Mouse (Mus musculus) lung, postnatal 36 days (tissue): ENCODE measurements around the gene Rsph6a.

Experiments
- DNase-seq: peaks from one replicate; pipeline ENCODE4 v3.0.0; 2022; ENCODE audit warnings: mixed read lengths

Gene Rsph6a

DNA sequence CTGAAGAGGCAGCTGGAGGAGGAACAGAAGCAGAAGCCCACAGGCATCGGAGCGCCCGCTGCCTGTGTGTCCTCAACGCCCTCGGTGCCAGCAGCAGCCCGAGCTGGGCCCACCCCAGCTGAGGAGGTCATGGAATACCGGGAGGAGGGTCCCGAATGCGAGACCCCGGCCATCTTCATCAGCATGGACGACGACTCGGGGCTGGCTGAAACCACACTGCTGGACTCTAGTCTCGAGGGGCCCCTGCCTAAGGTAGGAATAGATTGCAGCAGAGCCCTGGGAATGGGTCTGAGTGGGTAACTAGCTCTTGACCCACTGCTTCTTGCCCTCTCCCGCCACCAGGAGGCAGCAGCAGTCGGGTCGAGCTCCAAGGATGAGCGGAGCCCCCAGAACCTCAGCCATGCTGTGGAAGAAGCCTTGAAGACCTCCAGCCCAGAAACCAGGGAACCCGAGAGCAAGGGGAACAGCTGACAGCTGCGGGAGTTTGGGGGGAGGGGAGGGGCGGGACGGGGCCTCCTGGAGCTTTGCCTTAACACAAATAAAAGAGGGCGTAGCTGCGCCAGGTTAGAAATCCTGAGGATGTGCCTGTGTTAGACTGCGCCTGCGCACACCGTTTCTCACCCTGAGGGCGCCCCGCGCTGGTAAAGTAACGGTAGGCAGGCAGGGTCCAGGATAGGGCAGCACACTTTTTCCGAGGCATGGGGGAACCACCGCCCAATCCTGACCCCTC is at the start of gene Rsph6a:
Gene Rsph6a, plus strand, starts transcription at position 644 of the 730 bp plus-strand sequence.
- DNase-seq = no peak

DNA sequence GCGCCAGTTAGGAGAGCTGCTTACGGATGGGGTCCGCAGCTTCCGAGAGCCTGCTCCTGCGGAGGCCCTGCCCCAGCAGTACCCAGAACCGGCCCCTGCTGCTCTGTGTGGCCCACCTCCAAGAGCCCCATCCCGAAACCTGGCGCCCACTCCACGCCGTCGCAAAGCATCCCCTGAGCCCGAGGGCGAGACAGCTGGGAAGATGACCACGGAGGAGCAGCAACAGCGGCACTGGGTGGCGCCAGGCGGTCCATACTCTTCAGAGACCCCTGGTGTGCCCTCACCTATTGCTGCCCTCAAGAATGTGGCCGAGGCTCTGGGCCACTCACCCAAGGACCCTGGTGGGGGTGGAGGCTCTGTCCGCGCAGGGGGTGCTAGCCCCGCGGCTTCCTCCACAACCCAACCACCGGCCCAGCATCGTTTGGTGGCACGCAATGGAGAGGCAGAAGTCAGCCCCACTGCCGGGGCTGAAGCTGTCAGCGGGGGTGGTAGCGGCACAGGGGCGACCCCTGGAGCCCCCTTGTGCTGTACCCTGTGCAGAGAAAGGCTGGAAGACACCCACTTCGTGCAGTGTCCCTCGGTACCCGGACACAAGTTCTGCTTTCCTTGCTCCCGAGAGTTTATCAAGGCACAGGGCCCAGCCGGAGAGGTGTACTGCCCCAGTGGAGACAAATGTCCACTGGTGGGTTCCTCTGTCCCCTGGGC is 48.9 kb upstream of the Rsph6a start:
- no peak for DNase-seq

DNA sequence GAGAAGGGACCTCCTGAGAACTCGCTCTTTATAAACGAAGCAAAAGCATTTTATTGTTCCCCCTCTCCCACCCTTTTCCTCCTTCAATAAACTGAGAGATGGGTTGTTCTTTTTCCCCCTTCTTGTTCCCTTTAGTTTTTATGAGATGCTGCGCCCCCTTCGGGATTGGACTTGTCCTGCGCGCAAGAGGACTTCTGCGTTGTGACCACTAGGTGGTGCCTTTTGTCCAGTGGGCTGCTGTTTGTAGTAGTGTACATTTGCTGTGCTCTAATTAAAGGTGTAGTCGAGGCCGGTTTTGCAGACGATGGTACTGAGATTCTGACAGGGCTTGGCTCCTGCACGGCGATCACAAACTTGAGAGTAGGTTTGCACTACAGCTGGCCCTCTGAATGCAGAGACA is 48.0 kb upstream of the Rsph6a start:
- DNase-seq = peak; percentile 95

DNA sequence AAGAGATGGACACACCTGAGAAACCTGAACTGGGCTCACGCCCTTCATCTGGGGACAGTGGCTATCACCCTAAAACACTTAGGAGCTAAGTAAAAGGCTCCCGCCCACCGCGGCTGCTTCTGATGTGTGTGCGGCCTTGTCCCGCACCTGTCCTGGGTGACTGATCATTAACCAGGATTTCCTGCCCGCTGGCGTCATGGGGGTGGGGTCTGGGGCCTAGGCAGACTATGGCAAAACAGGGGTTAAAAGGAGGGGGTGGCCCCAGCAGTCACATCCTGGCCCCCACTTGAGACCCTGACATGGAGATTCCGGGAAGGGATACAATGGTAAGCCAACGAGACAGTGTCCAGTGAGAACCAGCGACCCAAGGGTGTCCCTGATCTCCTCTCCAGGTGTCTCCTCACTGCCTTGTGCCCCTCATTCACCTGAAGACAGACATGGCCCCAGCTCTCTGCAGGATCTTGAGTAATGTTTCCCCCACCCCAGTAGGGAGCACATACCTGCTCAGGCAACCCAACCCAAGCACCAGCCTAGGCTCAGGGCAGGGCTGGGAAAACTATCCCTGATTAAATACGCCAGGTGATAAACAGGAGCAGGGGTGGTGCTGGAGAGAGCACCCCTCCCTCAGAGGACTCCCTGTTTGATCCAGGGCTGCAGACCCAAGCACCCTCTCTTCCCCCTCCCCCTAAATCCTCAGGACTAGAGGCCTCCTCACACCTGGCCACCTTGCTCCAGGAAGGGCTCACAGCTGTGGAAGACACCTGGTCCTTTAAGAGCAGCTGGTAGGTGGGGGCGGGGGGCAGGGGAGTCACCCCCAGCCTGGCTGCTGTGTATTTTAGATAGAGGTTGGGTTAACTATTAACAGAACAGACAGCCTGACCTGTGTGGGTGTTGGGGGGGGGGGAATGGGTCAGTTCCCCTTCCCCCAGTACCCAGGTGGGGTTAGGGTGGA is 47.2 kb upstream of the Rsph6a start:
- DNase-seq = no peak

DNA sequence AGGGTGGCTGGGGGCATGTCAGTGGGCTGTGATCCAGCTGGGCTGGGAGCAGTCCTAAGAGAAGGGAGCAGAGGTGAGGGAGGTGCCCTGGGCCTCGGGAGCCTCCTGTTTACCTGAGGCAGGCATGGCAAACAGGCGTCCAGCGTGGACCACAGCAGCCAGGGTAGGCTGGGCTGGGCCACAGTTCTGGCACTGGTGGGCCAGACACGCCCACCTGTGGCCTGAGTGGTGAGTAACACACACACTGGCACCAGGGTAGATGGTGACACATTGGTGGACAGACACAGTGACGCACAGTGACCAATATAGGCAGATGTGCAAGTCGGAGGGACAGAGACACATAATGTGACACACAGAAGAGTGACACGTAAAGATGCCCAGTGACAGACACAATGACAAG is 43.9 kb upstream of the Rsph6a start:
- DNase-seq = no peak

DNA sequence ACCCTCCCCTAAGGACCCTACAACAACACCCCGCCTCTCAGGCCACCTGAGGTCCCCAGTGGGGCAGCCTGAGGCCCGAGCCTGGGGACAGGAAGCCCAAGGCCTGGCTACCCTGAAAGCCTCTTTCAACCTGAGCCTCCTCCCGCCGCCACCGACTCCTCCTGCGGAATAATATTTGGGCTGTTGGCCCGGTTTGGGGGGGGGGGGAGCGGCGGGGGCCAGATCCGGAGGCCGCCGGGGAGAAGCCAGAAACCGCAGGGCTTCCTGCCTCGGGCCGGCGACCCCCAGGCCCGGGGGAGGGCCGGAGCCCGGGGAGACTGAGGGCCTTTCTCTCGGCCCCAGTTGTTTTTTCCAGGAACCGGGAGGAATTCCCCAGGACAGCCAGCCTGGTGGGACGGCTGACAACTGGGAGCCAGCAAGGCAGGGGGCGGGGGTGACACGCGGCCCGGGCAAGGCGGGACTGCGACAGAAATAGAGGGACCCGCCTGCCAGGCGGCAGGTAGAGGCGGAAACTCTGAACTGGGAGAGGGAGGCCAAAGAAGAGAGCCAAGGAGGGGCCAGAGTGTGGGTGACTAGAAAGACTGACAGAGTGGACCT is 42.4 kb upstream of the Rsph6a start:
- DNase-seq = peak; percentile 49

DNA sequence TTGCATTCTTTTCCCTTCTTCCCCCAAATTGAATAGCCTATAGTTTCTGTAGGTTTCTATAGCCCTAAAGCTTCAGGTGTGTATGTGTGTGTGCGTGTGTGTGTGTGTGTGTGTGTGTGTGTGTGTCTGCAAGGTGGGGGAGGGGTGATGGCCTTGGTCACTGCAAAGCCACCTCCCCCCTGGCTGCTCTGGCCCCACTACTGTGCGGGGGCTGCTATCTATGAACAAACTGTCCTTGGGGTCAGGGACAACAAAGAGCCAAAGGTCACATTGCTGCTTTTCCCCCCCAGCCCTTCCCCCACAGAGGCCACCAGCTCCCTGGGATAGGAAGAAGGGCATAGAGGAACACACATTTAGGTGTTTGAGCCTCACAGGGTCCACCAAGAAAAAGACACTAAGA is 41.6 kb upstream of the Rsph6a start:
- DNase-seq = no peak

DNA sequence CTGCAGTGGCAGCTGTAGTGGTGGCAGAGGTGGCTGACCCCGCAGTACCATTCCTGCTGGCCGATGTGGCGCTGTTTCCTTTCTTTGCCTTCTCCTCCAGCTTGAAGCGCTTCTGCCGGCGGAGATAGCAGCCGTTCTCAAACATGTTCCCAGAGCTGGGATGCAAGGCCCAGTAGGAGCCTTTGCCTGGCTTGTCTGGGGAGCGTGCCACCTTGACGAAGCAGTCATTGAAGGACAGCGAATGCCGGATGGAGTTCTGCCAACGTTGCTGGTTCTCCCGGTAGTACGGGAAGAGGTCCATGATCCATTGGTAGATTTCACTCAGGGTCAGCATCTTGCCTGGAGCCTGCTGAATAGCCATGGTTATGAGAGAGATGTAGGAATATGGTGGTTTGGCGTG is 40.0 kb upstream of the Rsph6a start:
- DNase-seq = no peak

DNA sequence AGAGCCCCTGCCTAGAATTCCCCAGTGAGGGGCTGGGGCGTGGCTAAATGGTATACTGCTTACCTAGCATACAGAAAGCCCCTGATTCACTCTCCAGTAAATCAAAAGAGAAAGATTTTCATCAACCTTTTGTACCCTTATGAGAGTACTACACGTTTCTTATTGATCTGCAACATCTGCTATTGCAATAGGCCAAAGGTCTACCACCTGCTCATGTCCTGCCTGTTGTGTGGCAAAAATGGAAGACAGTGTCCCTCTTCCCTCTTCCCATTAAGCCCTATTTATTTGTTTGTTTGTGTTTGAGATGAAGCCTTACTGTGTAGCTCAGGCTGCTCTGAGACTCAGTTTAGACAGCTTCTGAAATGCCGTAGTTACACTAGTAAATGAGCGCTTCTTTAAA is 38.4 kb upstream of the Rsph6a start:
- no peak for DNase-seq

DNA sequence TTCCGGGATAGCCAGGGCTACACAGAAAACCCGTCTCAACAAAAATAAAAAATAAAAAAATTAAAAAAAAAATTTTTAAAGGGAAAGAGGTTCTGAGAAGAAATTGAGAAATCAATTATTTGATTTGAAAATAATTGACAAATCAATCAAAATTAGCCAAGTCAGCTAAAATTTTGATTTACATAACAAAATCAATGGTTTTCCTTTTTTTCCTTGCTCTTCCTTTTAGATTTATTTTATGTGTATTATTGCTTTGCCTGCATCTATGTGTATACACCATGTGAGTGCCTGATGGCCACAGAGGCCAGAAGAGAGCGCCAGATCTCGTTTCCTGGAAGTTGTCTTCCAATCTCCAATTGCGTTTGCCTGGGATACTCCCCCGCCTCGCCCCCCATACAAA is 36.6 kb upstream of the Rsph6a start:
- no peak for DNase-seq

DNA sequence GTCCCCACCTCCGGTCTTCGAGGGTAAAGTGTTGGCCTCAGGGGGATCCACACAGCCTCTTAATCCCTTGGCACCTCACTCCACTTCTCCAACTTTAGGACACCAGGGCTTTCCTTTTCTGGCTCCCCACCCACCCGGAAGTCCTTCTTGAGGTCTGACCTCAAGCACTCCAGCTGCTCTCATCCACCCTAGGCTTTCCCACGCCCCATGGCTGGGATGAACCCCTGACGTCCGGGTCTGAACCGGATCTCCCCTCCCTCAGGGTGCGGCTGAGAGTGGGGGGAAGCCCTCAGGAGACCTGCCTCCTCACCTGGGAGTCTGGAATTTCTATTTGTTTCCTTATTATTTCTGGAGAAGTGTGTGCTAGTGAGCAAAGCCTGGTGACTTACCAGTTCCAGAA is 33.4 kb upstream of the Rsph6a start:
- DNase-seq = peak; percentile 37

DNA sequence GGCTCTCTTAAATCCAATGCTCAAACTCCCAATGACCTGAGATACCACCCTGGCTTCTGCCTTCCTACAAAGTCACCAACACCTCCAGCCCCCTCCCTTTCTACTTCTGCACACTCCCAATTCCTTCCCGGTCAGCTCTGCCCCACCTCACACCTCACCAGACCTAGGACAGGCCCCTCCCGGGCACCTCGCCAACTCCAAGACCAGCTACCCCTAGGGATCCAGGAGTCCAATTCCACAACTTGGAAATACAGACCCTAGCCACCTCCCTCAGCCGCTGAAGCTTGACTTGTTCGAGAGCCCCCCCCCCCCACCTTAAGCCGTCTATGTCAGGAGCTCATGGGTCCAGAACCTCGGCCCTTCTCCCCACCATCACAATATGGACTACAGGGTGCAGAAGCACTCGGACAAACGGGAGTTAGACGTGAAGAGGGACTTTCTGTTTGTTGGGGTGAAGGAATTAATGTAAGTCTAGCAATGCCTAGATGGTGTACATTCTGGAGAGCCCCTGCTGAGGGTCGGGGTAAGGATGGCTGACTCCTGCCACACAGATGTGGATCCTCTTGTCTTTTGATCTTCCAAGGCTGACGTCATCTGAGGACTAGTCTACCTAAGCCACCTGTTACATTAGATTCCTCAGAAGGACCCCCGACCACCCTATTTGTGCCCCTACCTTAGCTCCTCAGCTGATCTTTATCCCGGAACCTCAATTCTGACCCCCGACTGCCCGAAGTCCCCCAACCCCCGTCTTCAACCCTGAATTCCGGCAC is 32.1 kb upstream of the Rsph6a start:
- no peak for DNase-seq

DNA sequence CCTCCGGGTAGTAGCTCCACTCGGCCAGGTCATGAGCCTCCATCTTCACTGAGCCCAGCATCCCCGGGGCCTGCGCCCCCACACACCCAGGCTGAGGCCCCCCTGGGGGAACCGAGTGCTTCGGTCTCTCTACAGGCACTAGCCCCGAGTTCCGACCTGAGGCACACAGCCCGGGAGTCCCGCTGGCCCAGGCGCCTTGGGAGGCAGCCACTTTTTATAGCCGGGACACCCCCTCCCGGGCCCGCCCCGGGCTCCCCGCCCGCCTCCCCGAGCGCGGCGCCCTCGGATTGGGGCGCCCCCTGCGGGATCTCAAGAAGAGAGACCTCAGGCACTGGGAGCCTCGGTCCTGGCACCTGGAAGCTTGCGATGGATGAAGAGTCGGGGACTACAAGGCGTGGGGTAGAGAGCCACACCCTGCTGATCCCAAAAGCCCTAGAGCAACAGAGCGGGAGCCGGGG is 31.1 kb upstream of the Rsph6a start, which contains the start of gene Foxa3:
Gene Foxa3, minus strand, starts transcription at position 182 of the 458 bp plus-strand sequence.
- DNase-seq = peak; percentile 38

DNA sequence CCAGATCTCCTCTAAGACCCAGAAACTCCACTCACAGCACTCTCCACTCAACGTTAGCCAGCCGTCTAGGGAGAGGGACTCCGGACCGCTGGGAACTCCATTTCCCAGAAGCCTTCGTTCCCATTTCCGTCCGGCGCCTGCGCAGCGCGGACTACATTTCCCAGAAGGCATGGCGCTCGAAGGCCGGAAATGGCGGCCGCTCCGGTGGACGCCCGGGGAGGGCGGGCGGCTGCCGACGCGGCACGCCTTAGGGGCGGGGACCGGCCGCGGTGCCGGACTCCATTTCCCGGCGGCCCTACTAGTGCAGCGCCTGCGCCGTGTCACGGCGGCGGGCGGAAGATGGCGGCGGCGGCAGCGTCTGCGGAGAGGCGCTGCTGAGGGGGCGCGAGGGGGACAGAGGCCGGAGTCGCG is 30.4 kb upstream of the Rsph6a start, which contains the start of gene Sympk:
Gene Sympk, plus strand, starts transcription at position 282 of the 411 bp plus-strand sequence.
- DNase-seq = peak; percentile 97

DNA sequence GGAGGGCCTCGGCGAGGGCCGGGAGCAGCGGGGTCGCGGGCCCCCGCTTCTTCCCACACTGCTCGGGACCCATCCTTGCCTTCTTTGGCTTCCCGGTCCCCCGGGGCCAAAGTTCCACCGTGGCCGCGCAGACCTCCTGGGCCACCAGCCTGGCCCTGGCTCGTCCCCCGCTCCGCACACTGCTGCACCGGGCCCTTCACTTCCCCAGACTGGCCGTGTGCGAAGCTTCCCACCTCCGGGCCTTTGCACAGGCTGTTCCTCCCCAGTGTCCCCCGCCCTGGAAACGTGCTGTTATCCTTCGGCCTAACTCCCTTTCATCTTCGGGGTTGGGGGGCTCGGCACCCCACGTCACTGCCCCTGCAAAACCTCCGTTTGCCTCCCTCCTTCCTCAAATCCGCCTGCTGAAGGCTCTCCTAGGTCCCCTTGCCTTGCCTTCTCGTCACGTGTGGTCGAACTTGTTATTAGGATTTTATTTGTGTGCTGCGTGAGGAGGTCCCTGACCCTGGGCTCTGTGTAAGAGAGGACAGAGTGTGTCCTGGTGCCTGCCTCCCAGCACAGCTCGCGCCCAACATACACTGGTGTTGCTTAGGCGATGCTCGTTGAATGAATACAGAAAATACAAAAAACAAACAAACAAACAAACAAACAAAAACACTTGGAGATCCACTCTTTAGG is 29.8 kb upstream of the Rsph6a start:
- DNase-seq = no peak

DNA sequence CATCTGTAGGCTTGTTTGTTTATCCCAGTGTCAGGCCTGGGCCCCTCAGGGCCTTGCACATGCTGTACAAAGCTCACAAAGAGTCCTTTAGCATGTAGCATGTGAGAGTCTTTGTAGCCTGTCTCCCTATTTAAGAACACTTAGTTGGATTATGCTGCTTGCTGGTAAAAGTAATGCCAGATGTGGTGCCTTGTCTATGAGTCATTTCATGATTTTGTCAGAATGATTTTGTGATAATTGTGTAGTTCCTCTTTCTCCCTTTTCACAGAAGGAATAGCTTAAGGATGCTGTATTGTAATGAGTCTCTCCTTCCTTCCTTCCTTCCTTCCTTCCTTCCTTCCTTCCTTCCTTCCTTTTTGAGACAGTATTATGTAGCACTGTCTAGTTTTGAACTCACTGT is 26.4 kb upstream of the Rsph6a start:
- no peak for DNase-seq

DNA sequence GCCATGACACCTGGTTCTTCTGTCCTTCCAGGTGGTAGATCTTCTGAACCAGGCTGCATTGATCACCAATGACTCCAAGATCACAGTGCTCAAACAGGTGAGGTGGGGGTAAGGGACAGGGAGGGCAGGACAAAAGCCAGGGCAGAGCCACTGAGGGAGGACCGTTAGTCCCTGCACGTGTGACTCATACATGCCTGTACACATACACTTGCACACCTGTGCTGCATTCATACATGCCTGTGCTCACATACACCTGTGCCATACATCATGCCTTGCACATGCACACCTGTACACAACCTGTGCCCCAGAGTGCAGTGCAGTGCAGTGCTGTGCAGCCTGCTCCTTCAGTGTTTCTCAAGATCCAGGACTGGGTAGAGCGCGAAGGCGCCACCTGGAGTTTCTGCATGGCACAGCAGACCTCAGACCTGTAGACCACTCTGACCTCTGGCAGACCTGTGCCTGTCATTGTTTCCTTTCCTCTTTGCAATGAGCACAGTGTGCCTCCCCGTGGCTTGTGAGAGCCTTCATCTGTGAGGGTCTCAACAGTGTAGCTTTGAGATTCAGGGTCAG is 25.3 kb upstream of the Rsph6a start:
- DNase-seq = peak; percentile 78

DNA sequence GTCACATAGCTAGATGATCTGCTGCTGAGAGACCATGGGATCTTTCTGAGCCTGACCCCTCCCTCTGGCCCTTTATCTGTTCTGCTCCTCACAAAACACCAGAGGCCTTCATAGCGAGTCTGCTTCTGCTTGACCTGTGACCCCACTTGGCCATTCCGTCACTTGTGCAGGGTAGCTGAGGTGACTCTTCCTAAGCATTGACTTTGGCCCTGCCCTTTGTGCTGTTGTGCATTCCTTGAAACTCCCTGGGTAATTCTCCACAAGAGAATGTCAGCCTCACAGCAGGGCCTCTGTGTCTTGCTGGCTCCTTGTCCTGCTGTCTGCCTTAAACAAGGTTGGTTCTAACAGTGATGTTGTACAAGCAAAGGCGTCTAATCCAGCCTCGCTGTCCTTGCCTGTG is 22.8 kb upstream of the Rsph6a start:
- DNase-seq = no peak

DNA sequence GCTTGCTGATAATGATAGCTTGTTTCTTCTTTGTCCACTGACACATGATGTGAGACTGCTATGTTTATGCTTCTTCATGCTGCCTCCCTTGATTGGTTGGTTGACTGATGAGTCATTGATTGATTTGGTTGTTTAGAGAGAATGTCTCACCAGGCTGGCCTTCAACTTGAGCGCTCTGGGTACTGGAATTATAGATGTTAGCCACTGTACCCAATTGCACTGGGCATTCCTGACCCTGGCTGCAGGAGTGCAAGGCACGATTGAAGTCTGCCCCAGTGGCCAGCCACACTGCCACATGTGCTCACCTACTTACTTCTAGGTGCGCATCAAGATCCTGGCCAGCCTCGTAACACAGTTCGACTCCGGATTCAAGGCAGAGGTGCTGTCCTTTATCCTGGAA is 9.9 kb upstream of the Rsph6a start:
- no peak for DNase-seq

DNA sequence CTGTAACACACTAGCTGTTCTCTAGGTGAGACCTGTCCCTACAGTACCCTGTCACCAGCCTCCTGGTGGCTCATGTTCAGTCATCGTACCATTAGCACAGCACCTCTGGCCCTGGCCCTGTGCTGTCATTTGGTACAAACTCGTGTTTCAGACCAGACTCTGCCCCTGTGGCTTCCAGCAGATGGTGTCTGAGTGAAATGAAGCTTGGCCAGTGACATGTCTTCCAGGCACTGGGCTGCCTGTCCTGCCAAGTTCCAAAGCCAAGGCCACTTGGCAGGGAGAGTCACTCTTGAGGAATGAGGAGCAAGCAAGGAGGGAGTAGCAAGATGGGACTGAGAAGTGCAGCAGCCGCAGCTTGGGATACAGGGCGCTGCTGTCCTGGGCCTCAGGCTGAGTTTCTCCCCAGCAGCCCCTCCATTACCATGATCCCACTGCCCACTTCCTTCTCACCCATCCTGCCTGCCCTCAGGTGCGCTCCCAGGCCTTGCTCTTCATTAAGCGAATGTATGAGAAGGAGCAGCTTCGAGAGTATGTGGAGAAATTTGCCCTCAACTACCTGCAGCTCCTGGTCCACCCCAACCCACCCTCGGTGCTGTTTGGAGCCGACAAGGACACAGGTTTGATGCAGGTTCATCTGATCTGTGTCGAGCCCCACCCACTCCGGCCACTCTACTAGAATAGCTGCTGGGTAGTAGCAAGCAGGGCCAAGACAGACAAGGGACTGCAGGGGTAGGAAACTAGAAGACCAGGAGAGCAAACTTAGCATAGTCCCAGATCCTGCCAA is 8.0 kb upstream of the Rsph6a start:
- DNase-seq = no peak
